Mouse (Mus musculus): Measurements from ENCODE around the gene Gan. TPM values are rescaled to one million over a fixed set of nuclear protein-coding genes. Genes with fewer than 3 reads are reported as not detected.

The Gan gene
- polyA plus RNA-seq, 2 experiments, result 0.62 to 1.6 TPM

- WGBS (ENCODE audit: insufficient replicate concordance), result 68% methylated on average over 8 of the region's 8 CpGs
- Histone ChIP-seq H3K9ac (replicated peaks) (no peak overlapping the region), H3K4me2 (ENCODE audit: low read depth) (no peak overlapping the region), H3K9me3 (ENCODE audit: control insufficient read depth, low read length) (no peaks in the 10 kb centered on the region), H3K27ac (no peak overlapping the region), H3K27me3 (ENCODE audit: control insufficient read depth, insufficient read depth, low read length) (no peaks in the 10 kb centered on the region), H3K4me1 (replicated peaks; ENCODE audit: control insufficient read depth in 2 of 2, insufficient read depth in 2 of 2, low read length in 1 of 2) (peaks cover 5 to 14% of the 10 kb centered on the region in 2 experiments), H3K4me3 (ENCODE audit: insufficient read depth in 1 of 2, low read depth in 2 of 2, low read length in 2 of 2) (no peak overlapping the region), H3K36me3 (replicated peaks; ENCODE audit: control insufficient read depth, insufficient read depth, low read depth) (no peaks in the 10 kb centered on the region)
- ATAC-seq (ENCODE audit: insufficient read depth) (no peak), DNase-seq (ENCODE audit: low read depth in 3 of 3, low spot score in 3 of 3) (no peak)
- TF ChIP-seq CTCF (IDR thresholded peaks at IDR 0.05; ENCODE audit: low read depth), result no peak
- no peak for TF ChIP-seq EP300 (IDR thresholded peaks at IDR 0.05; ENCODE audit: low read depth)
These were observed 94.7 kb downstream of the Gan start for GRCm38 (mm10) chr8:117252650-117253049.

- Histone ChIP-seq H3K4me2 (ENCODE audit: low read depth) (no peak overlapping the region), H3K36me3 (replicated peaks; ENCODE audit: control insufficient read depth, insufficient read depth, low read depth) (no peaks in the 10 kb centered on the region), H3K4me1 (replicated peaks; ENCODE audit: control insufficient read depth in 2 of 2, insufficient read depth in 2 of 2, low read length in 1 of 2) (peaks cover 6 to 12% of the 10 kb centered on the region in 2 experiments), H3K4me3 (ENCODE audit: insufficient read depth in 1 of 2, low read depth in 2 of 2, low read length in 2 of 2) (no peak overlapping the region), H3K9me3 (ENCODE audit: control insufficient read depth, low read length) (no peaks in the 10 kb centered on the region), H3K27me3 (ENCODE audit: control insufficient read depth, insufficient read depth, low read length) (no peaks in the 10 kb centered on the region), H3K9ac (replicated peaks) (no peak overlapping the region), H3K27ac (no peak overlapping the region)
- peak; percentile 62 for TF ChIP-seq CTCF (IDR thresholded peaks at IDR 0.05; ENCODE audit: low read depth)
- TF ChIP-seq EP300 (IDR thresholded peaks at IDR 0.05; ENCODE audit: low read depth), result 0 out of 2 replicates have a peak, but pooled peaks have one; percentile 32
- DNase-seq (ENCODE audit: low read depth in 3 of 3, low spot score in 3 of 3) (no peak), ATAC-seq (ENCODE audit: insufficient read depth) (no peak)
- 70% methylated on average over 17 of the region's 17 CpGs for WGBS (ENCODE audit: insufficient replicate concordance)
These were observed 95.7 kb downstream of the Gan start for GRCm38 (mm10) chr8:117253390-117254269.

GRCm38 (mm10) chr8:117254496-117254895 lies 96.6 kb downstream of the Gan start:
- Histone ChIP-seq H3K4me3 (ENCODE audit: insufficient read depth in 1 of 2, low read depth in 2 of 2, low read length in 2 of 2) (no peak overlapping the region), H3K4me2 (ENCODE audit: low read depth) (no peak overlapping the region), H3K4me1 (replicated peaks; ENCODE audit: control insufficient read depth in 2 of 2, insufficient read depth in 2 of 2, low read length in 1 of 2) (peaks cover 13 to 18% of the 10 kb centered on the region in 2 experiments), H3K27me3 (ENCODE audit: control insufficient read depth, insufficient read depth, low read length) (no peaks in the 10 kb centered on the region), H3K9ac (replicated peaks) (no peak overlapping the region), H3K9me3 (ENCODE audit: control insufficient read depth, low read length) (no peaks in the 10 kb centered on the region), H3K27ac (no peak overlapping the region), H3K36me3 (replicated peaks; ENCODE audit: control insufficient read depth, insufficient read depth, low read depth) (no peaks in the 10 kb centered on the region)
- DNase-seq (ENCODE audit: low read depth in 3 of 3, low spot score in 3 of 3) (no peak), ATAC-seq (ENCODE audit: insufficient read depth) (no peak)
- WGBS (ENCODE audit: insufficient replicate concordance), result 83% methylated on average over 6 of the region's 6 CpGs
- TF ChIP-seq EP300 (IDR thresholded peaks at IDR 0.05; ENCODE audit: low read depth) (no peak), CTCF (IDR thresholded peaks at IDR 0.05; ENCODE audit: low read depth) (no peak)

GRCm38 (mm10) chr8:117256292-117256938 lies 98.5 kb downstream of the Gan start:
- Histone ChIP-seq H3K4me2 (ENCODE audit: low read depth) (peak overlapping the region; percentile 88), H3K27me3 (ENCODE audit: control insufficient read depth, insufficient read depth, low read length) (no peaks in the 10 kb centered on the region), H3K36me3 (replicated peaks; ENCODE audit: control insufficient read depth, insufficient read depth, low read depth) (no peaks in the 10 kb centered on the region), H3K27ac (peak overlapping the region; percentile 47), H3K4me3 (ENCODE audit: insufficient read depth in 1 of 2, low read depth in 2 of 2, low read length in 2 of 2) (peak overlapping the region; percentile 80), H3K4me1 (replicated peaks; ENCODE audit: control insufficient read depth in 2 of 2, insufficient read depth in 2 of 2, low read length in 1 of 2) (peaks cover 14 to 31% of the 10 kb centered on the region in 2 experiments), H3K9ac (replicated peaks) (peak overlapping the region; percentile 80), H3K9me3 (ENCODE audit: control insufficient read depth, low read length) (no peaks in the 10 kb centered on the region)
- WGBS (ENCODE audit: insufficient replicate concordance), result under 1% methylated on average over 69 of the region's 92 CpGs
- ATAC-seq (ENCODE audit: insufficient read depth), result peak; percentile 90
- no peak for TF ChIP-seq EP300 (IDR thresholded peaks at IDR 0.05; ENCODE audit: low read depth)
- TF ChIP-seq CTCF (IDR thresholded peaks at IDR 0.05; ENCODE audit: low read depth), result no peak
- DNase-seq (ENCODE audit: low read depth in 3 of 3, low spot score in 3 of 3), result peak; percentile 81 to 83 (median 82)
